Mouse (Mus musculus): ENCODE data around the gene Grin2b. TPM values are rescaled to one million over a fixed set of nuclear protein-coding genes. Genes with fewer than 3 reads are reported as not detected.

Grin2b gene
- not detected for total RNA-seq (2023)

DNA sequence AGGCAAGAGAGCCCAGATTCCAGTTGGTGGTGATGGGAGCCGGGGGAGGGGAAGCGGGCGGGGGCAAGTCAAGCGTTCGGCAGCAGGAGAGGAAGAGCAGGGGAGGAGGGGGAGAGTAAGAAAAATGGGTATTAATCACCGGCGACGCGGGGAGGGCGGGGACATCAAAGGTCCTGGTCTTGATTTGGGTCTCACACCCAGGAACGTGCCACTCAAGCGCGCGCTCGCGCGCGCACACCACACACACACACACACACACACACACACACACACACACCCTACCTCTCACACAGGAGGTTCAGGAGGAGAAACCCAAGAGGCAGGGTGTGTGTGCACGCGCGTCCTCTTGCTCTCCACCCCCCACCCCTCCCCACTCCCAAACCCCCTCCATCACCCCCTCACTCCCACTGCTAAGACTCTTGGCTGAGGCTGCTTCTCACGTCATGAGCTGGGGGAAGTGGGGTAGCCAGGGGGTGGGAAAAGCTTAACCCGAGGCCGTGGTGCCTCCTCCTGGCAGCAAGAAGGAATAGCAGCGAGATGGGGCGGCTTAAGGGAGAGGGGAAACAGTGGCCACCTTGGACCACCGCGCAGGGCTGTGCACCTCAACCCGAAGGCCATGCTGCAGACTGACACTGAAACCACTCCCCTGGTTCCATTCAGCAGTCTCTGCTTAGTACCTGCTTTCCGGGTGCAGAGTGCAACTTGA is at the start of gene Grin2b:
Gene Grin2b (minus strand): TSS at position 321 of the 706 bp plus-strand sequence.

Other genes starting within 250 kb of the Grin2b start
- not detected for gene Gm8994, start 154.0 kb upstream of the Grin2b start, total RNA-seq (2023)
- not detected for gene E330021D16Rik, start 242.1 kb upstream of the Grin2b start, total RNA-seq (2023)

All from CD4-positive naive resting alpha-beta T cell, adult 57 days (primary cell).